Mouse (Mus musculus): Measurements from ENCODE around the gene Fam163a. TPM values are rescaled to one million over a fixed set of nuclear protein-coding genes. Genes with fewer than 3 reads are reported as not detected.
"Not testable (repeated sequence)": the region's sequence is repeated elsewhere in the genome, so short reads cannot be mapped to it uniquely, and the experiment has no call there.

The Fam163a gene
- 1 to 10 TPM; 4.6 to 6.1 TPM for total RNA-seq (2021)

GRCm38 (mm10) chr1:156204656-156205131, at the start of gene Fam163a:
Gene Fam163a (minus strand): TSS chr1:156205026.
- intact Hi-C loops (cut with DNase I) = no loop called here

DNA sequence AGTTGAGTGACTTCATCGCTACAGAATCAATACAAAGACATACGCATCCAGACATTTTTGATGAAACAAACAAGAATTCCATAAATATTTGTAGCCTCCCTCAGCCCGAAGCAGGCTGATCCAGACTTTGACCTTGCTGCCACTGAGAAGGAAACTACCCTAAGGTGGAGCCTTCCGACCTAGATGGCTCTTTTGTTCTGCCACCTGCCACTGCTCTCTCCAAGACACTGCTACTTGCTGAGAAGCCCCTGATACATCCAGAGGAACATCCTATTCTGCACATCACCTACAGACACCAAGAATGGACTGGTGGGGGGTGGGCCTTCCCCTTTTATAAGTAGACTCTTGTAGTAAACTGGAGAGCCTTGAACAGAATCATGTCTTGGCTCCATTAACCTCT, 46.3 kb upstream of the Fam163a start:
- DNase-seq; intact Hi-C loops (cut with DNase I): not testable (repeated sequence)

More at GRCm38 (mm10) chr1:156204656-156205131, at the start of gene Fam163a:
- no peak for DNase-seq

GRCm38 (mm10) chr1:156247893-156248292, 43.1 kb upstream of the Fam163a start:
- DNase-seq = no peak
- intact Hi-C loops (cut with DNase I) = no loop called here

DNA sequence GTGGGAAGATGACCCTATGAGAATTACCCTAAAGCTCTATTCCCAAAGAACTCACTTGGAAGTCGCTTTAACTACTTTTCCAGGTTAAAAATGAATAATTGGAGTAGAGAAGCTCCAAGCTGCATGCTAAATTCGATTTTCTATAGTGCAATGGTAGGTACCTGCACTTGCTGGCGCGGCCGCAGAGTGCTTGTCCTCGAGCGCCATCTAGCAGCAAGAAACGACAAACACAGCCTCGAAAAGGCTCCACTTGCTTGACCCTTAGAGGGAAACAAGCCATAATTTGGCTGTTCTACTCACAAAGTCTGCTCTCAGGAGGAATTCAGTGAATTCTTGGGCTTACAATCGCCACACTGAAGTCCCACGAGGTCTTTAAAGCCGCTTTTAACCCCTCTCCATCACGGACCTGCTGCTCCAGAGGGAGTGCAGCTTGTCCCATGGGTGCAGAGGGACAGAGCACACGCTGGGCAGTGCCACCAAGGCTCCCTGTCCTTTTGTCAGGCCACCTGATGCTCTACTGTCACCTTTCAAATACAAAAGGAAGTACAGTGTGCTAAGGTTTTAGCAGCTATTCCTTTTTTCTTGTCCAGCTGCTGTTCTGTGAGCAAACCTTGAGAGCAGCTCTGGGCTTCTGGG, 37.0 kb upstream of the Fam163a start:
- DNase-seq = peak; percentile 54
- intact Hi-C loops (cut with DNase I) = loop anchor here (5.0 kb wide), 1 partner anchor 155 kb away; no protein-coding TSS in a partner anchor

DNA sequence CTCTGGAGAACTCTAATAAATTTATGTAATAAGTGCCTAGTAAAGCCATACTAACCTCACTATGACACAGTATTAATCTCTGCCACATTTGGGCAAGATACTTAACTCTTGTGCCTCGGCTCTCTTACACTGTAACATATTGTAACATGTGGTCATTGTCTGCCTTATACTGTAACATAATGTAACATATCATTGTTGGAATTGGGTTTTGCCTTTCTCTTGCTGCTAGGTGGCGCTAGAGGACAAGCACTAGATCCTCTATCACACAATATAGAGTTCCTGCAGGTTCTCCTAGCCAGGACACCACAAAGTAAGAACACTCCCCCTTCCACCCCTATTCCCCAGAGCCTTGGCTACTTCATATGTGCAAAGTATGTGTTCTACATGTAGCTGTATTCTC, 36.2 kb upstream of the Fam163a start:
- DNase-seq = peak; percentile 32
- intact Hi-C loops (cut with DNase I) = loop anchor here (5.0 kb wide), 1 partner anchor 154 kb away; no protein-coding TSS in a partner anchor

GRCm38 (mm10) chr1:156231122-156231521, 26.3 kb upstream of the Fam163a start:
- no peak for DNase-seq
- intact Hi-C loops (cut with DNase I) = no loop called here

GRCm38 (mm10) chr1:156230339-156231089, 25.7 kb upstream of the Fam163a start:
- no peak for DNase-seq

DNA sequence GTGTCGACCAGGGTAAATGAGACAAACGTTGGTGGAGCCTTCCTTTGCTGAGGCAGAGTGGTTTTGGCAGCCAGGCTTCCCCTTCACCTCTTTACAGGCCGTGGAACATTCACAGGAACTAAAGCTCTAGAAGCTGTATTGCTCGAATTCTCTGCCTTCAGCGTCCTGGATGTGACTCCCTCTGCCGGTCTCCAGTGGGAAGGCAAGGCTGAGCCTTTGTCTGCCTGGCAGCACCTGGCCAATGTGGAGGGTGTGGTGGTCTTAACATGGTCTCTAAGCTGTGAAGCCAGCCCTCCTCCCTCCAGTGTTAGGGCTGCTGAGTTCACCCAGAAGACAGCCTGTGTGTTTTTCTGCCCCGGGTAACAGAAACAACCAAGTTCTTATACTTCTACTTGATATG, 24.6 kb upstream of the Fam163a start:
- DNase-seq = peak; percentile 55
- intact Hi-C loops (cut with DNase I) = no loop called here

More at GRCm38 (mm10) chr1:156230339-156231089, 25.7 kb upstream of the Fam163a start:
- intact Hi-C loops (cut with DNase I) = no loop called here

- intact Hi-C loops (cut with DNase I) = no loop called here
- no peak for DNase-seq
These were observed 23.9 kb upstream of the Fam163a start for GRCm38 (mm10) chr1:156228728-156229127.

- intact Hi-C loops (cut with DNase I) = no loop called here
These were observed 22.1 kb upstream of the Fam163a start for GRCm38 (mm10) chr1:156226903-156227302.

DNA sequence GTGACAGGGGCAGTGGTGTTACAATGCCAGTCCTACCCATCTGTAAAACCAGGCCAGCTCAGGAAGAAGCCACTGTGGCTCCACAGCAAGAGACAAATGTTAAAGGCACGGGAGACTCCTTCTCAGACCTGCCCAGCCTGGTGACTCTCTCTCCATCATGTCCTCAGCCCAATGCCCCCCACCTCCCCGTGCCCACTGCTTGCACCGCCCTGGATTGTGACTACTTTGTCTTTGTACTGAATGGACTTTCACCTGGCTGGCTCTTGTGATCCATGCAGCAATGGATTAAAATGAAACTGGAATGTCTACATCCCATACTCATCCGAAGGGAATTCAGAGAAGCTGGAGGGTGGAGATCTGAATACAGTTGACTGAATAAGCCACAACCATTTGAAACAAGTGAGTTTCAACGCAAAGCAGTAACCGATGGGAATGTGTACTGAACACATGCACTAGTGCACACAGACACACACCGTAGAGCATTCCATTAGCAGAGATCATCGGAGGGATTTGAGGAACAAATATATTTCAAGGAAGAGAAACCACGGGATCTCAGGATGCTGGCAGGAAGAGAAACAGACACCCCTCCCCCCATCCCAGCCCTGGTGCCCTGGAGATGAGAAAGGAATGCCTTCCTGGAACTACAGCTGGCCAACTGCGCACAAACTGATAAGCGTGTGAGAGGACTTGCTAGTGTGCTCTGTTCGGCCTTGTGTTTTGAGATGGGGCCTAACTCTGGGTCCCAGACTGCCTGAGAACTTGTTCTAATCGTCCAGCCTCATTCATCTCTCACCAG, 17.6 kb upstream of the Fam163a start:
- no peak for DNase-seq
- intact Hi-C loops (cut with DNase I) = no loop called here

More at GRCm38 (mm10) chr1:156226903-156227302, 22.1 kb upstream of the Fam163a start:
- DNase-seq = no peak

DNA sequence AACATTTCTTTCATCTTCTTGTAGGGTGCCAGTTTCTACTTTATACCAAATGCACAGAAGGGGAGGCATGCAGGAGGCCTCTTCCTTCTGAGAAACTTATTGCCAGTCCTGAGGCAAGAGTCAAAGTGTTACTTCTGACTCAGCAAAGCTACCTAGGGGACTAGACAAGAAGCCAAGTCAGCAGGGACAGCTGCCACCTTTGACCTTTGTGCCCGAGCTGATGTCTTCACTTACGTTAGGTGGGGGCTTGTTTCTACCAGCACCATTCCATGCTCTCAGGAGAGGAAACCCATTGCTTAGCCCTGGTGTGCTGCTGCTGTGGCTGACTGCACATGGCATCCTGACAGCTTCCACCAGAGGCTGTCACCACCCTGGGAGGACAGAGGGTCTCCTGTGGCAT, 16.5 kb upstream of the Fam163a start:
- intact Hi-C loops (cut with DNase I) = no loop called here
- DNase-seq = no peak

- intact Hi-C loops (cut with DNase I) = no loop called here
- no peak for DNase-seq
These were observed 13.7 kb upstream of the Fam163a start for GRCm38 (mm10) chr1:156218573-156218972.

- intact Hi-C loops (cut with DNase I) = no loop called here
- no peak for DNase-seq
These were observed 13.1 kb upstream of the Fam163a start for GRCm38 (mm10) chr1:156217941-156218340.

GRCm38 (mm10) chr1:156217393-156217792, 12.6 kb upstream of the Fam163a start:
- DNase-seq = no peak
- intact Hi-C loops (cut with DNase I) = no loop called here

- intact Hi-C loops (cut with DNase I) = no loop called here
- DNase-seq = no peak
These were observed 11.4 kb upstream of the Fam163a start for GRCm38 (mm10) chr1:156216249-156216648.

- DNase-seq = no peak
- intact Hi-C loops (cut with DNase I) = no loop called here
These were observed 9.8 kb upstream of the Fam163a start for GRCm38 (mm10) chr1:156214651-156215050.

- DNase-seq = no peak
- intact Hi-C loops (cut with DNase I) = no loop called here
These were observed 8.1 kb upstream of the Fam163a start for GRCm38 (mm10) chr1:156212923-156213322.

DNA sequence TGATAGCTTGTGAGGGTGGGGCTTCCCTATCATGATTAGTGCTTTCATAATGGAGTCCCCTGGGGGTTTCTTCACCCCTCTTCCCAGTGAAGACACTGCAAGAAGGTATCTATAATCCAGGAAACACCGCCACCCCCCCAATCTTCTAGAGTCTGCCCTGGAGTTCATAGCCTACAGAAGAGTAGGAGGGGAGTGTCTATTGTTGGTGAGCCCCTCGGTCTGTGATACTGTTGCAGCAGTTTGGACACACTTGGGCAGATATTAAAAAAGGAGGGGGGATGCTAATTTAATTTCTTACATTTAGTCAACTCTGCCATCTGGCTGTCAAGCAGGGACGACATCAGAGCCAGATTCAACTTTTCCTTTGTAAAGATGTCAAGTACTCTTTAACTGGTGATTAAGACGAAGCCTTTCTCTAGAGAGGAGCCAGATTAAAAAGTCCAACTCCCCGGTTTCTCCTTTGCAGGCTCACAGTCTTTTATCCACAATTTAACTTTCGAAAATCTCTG, 7.0 kb upstream of the Fam163a start:
- intact Hi-C loops (cut with DNase I) = no loop called here
- no peak for DNase-seq

DNA sequence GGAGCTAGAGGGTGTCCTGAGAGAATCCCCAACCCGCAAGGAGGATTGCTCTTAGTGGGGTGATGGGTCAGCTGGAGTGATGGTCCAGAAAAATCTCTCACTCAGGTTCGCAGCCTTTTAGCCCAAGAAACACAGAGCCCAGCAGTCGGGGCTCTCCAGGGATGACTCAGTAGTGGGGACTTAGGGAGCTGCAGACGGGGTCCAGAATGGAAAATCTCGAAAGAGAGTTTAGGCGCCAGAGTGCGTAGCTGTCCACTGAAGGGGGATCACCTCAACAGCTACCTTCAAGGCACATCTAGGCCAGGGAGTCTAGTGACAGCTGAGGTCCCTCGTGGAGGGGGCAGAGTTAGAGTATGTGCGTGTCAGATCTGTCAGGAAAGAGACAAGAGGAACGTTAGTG, 338 bp upstream of the Fam163a start:
- intact Hi-C loops (cut with DNase I) = no loop called here
- no peak for DNase-seq
